Mouse (Mus musculus): ENCODE data around the gene C530008M17Rik. TPM values are rescaled to one million over a fixed set of nuclear protein-coding genes. Genes with fewer than 3 reads are reported as not detected.

Gene C530008M17Rik
- polyA plus RNA-seq, 1 experiment from 2014 or later, result 81.2 TPM

DNA sequence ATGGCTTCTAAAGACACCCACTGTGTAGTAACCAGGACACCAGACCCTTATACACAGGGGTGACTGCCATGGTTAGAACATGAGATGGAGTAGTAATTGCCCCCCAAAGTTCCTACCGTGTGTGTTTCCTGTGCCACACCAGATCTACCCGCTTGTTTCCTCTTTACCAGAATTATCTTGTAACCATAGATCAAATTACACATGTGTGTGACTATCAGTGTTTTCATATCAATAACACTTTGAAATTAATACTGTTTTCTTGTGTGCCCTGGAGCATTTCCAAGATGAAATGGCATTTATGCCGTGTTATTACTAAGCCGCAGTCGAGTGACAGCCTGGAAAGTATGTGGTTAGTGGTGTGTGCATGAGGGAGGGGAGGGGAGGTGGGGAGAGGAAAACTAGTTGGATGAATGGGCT lies 33.9 kb downstream of the C530008M17Rik start:
- 64% methylated on average over 5 of the region's 5 CpGs for WGBS
- ATAC-seq (ENCODE audit: low FRiP score), result no peak

DNA sequence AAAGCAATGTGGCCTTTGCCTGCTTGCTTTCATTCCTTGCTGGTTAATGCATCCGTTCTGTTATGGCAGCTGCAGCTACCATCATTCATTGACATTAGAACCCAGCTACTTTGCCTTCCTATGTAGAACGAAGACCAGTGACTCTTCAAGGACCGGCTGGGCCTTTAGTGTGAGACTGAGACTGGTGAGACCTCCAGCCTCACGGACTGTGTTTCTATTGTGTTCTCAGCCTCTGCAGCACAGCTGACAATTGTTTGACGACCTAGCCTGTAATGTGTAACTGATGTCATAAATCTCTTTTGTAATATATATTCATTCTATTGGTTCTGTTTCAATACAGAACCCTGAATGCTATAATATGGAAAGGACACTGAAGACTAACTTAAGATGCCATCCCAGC lies 34.9 kb downstream of the C530008M17Rik start:
- WGBS, result 83% methylated on average over 5 of the region's 5 CpGs
- no peak for ATAC-seq (ENCODE audit: low FRiP score)
- H3K36me3 ChIP-seq, result peaks cover 7% of the 10 kb centered on the region; the same call in 1 of the 2 replicates
- H3K9ac ChIP-seq, result no peak overlapping the region
- no peaks in the 10 kb centered on the region for H3K27me3 ChIP-seq
- H3K27ac ChIP-seq, result no peak overlapping the region
- peaks cover 4% of the 10 kb centered on the region; the same call in 1 of the 2 replicates for H3K9me3 ChIP-seq (replicated peaks)
- H3K4me1 ChIP-seq, result peaks cover 9% of the 10 kb centered on the region; the same call in 1 of the 2 replicates
- no peak overlapping the region for H3K4me3 ChIP-seq
- no peak overlapping the region for H3K4me2 ChIP-seq (replicated peaks)

More for the DNA sequence above, 33.9 kb downstream of the C530008M17Rik start:
- H3K4me3 ChIP-seq, result no peak overlapping the region
- peaks cover 9% of the 10 kb centered on the region; the same call in 1 of the 2 replicates for H3K4me1 ChIP-seq
- no peaks in the 10 kb centered on the region for H3K9me3 ChIP-seq (replicated peaks)
- peaks cover 7% of the 10 kb centered on the region; the same call in 1 of the 2 replicates for H3K36me3 ChIP-seq
- H3K27ac ChIP-seq, result no peak overlapping the region
- H3K27me3 ChIP-seq, result no peaks in the 10 kb centered on the region
- H3K9ac ChIP-seq, result no peak overlapping the region
- H3K4me2 ChIP-seq (replicated peaks), result no peak overlapping the region

DNA sequence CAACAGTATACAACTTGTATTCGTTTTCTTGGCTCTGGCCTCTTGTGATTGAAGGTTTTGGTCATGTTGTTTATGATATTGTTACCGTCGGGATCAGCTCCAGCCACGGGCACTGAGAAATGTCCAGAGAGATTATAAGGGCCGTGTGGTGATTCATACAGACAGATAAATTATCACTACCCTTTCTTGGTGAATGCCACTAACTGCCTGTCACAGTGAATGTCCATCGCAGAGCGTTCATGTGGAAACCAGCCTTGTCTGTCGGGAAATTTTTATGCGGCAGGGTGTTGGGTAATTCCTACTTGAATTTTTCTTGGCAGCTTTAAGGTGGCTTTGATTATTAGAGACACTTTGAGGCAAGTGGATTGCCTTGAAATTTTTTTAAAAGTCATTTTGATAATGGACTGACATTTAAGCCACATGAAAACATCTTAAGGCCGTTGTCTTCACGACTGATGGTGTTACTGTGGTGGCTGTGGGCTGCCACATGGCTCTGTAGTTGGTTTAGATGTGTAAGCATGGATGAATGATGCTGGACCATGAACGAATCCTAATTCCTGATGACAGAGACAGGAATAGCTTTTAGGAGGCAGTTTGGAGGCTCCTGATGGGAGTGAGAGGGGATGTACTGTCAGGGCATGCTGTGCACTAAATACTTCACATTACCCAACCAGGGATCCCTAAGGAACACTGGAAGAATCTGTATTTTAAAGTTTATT lies 35.6 kb downstream of the C530008M17Rik start:
- H3K9me3 ChIP-seq (replicated peaks), result peaks cover 4% of the 10 kb centered on the region; the same call in 1 of the 2 replicates
- H3K4me3 ChIP-seq, result no peak overlapping the region
- H3K36me3 ChIP-seq, result peaks cover 7% of the 10 kb centered on the region; the same call in 1 of the 2 replicates
- WGBS, result 76% methylated on average over 12 of the region's 12 CpGs
- H3K27me3 ChIP-seq, result no peaks in the 10 kb centered on the region
- H3K4me2 ChIP-seq (replicated peaks), result no peak overlapping the region
- no peak overlapping the region for H3K9ac ChIP-seq
- no peak overlapping the region for H3K27ac ChIP-seq
- no peak for ATAC-seq (ENCODE audit: low FRiP score)
- peaks cover 9% of the 10 kb centered on the region; the same call in 1 of the 2 replicates for H3K4me1 ChIP-seq

DNA sequence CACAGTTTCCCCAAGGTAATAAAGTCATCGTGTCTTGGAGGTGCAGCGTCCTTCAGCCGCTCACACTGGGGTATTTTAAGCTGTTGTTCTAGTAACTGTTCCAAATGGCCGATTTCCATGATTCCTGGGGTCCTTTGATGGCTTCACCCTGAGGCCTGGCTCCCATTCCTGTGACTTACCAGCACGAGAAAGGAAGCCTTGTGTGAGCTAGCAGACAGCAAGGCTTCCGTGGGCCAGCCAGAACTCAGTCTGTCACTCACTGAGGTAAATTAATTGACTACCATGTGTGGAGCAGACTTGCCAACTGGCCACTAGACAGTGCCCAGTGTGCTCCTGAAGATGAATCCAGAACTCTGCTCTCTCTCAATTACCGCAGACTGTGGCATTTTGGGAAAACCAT lies 41.2 kb downstream of the C530008M17Rik start:
- Histone ChIP-seq H3K27me3 (no peaks in the 10 kb centered on the region), H3K9ac (no peak overlapping the region), H3K4me2 (replicated peaks) (no peak overlapping the region), H3K36me3 (no peaks in the 10 kb centered on the region), H3K4me1 (peaks cover 41% of the 10 kb centered on the region), H3K4me3 (no peak overlapping the region), H3K9me3 (replicated peaks) (peaks cover 4% of the 10 kb centered on the region; the same call in 1 of the 2 replicates), H3K27ac (peak overlapping the region; percentile 62)
- WGBS, result 58% methylated on average over 7 of the region's 7 CpGs
- no peak for ATAC-seq (ENCODE audit: low FRiP score)

DNA sequence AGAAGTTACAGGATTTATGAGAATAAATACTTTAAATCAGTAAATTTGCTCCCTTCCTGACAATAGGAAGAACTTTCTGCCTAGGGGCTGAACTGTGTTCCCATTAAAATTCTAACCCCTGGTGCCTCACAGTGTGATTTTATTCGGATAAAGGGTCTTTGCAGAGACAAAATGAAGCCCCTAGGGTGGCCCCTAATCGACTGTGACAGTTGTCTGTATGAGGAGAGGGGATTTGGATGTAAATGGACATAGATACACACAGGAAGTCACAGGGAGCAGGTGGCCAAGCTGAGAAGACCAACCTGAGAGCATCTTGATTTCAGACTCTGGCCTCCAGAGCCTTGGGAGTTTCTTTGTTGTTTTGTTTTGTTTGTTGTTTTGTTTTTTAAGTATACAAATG lies 41.9 kb downstream of the C530008M17Rik start:
- Histone ChIP-seq H3K36me3 (no peaks in the 10 kb centered on the region), H3K27ac (no peak overlapping the region), H3K4me3 (no peak overlapping the region), H3K4me2 (replicated peaks) (no peak overlapping the region), H3K9me3 (replicated peaks) (peaks cover 4% of the 10 kb centered on the region; the same call in 1 of the 2 replicates), H3K27me3 (no peaks in the 10 kb centered on the region), H3K9ac (no peak overlapping the region), H3K4me1 (peaks cover 45% of the 10 kb centered on the region)
- ATAC-seq (ENCODE audit: low FRiP score), result peak; percentile 38; the same call in 1 of the 2 replicates
- WGBS, result 25% methylated on average over 2 of the region's 2 CpGs

DNA sequence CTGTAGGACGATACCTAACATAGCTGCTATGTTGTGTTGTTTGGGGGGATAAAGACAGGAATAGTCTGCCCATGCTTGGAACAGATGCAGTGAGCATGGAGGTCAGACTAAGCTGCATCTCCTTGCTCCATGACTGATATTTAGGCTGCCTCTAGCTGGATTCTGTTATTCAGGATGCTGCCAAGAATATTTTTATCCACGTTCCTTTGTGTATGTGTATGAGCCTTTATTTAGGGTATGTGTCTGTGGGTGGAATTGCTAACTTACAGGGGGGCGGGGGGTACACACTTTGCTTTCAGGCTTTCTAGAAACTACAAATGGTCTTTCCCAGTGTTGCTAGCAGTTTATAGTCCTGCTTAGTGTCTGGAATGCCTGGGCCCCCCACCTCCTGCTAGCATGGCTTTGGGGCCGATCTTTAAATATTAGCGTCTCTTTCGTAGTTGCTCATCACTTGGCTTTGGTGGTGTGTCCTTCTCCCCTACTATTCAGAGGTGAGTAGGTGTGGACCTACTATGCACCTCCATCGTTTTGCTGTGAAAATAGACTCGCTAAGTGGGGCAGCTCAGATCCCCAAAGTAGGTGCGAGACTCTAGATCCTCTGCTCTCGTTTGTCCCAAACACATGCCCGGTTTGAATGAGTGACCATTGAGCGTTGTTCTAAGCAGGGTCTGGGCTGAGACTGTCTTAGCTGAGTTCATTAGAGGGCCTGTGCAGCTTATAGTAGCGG lies 45.0 kb downstream of the C530008M17Rik start:
- Histone ChIP-seq H3K9me3 (replicated peaks) (no peaks in the 10 kb centered on the region), H3K4me1 (peaks cover 50% of the 10 kb centered on the region), H3K4me2 (replicated peaks) (no peak overlapping the region), H3K4me3 (no peak overlapping the region), H3K9ac (no peak overlapping the region), H3K27me3 (no peaks in the 10 kb centered on the region), H3K36me3 (no peaks in the 10 kb centered on the region), H3K27ac (peak overlapping the region; percentile 48; the same call in 1 of the 2 replicates)
- 87% methylated on average over 13 of the region's 13 CpGs for WGBS
- ATAC-seq (ENCODE audit: low FRiP score), result no peak

DNA sequence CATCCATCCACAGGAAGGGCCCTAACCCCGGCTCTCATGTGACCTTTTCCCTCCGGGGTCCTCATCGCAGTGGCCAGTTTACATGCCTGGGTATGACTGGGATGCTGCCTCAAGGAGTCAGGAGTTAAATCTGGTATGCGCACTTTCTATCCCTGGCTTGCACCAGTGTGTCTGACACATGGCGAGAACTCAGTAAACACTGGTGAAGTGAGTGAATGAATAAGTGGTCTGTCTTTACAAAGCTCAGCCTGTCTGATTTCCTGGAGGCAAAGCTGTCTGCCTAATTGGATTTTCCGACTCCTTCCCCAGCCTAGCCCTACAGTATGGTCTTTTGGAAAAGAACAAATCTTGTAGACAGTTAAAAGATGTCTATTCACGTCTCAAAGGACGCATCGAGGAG lies 45.8 kb downstream of the C530008M17Rik start:
- peaks cover 50% of the 10 kb centered on the region for H3K4me1 ChIP-seq
- peak overlapping the region; percentile 48 for H3K27ac ChIP-seq

DNA sequence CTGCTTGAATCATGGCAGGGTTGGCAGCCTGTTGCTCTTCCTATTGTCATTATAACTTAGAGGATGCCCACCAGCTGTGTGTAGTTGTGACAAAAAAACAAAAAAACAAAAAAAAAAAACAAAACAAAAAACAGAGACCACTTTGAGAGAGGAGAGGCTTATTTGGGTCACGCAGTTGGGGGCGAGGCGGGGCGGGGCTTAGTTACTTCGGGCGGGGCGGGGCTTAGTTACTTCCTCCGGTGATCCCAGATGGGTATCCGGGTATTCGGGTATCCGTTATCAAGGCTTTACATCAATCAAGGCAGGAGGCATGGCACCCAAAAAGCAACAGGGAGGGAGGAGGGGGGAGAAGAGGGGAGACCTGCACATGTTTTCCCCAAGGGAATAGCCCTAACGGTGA lies 46.3 kb downstream of the C530008M17Rik start:
- 19% methylated on average over 12 of the region's 12 CpGs for whole genome bisulfite sequencing
- Histone ChIP-seq H3K4me2 (replicated peaks) (peak overlapping the region; percentile 30; the same call in 1 of the 2 replicates), H3K4me1 (peaks cover 44% of the 10 kb centered on the region)

More for the DNA sequence above, 45.8 kb downstream of the C530008M17Rik start:
- H3K36me3 ChIP-seq, result no peaks in the 10 kb centered on the region
- H3K4me2 ChIP-seq (replicated peaks), result no peak overlapping the region
- no peaks in the 10 kb centered on the region for H3K27me3 ChIP-seq
- peak; percentile 38; the same call in 1 of the 2 replicates for ATAC-seq (ENCODE audit: low FRiP score)
- no peak overlapping the region for H3K4me3 ChIP-seq
- H3K9ac ChIP-seq, result no peak overlapping the region
- 38% methylated on average over 9 of the region's 9 CpGs for WGBS
- no peaks in the 10 kb centered on the region for H3K9me3 ChIP-seq (replicated peaks)

DNA sequence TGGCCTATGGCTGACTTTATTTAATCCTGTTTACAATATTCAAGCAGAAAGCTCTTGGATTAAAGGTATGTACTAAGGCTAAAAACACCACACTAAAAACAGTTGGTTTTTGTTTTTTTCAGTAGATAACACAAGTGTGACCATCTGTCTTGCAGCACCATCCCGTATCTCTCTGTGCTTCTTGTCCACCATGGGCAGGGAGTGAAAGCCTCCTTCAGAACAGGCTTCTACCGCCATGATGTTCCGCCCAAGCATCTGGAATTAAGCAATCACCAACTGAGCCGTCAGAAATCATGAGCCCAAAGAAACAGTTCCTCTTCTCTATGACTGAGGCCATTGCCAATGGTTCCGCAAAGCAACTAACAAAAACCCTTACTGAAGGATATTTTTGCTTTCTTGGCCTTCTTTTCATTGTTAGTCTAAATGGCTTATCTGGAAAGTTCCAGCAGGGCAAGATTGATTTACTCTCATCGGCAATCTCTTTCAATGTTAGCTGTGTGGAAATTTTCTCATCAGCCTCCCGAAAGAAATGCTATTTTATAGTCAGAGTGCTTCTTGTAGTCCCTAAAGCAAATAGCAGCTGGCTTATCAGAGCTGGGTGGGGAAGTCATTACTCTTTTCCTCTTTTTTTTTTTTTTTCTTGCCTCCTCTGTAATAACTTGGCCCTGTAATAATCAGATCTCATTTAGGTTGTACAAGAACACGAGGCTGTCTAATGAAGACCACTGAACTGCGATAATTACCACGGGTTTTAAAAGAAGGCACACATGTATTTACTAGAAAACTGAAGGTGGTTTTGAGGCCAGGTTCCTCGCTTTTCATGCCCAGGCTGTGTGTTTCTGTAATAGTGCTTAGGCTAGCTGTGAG lies 49.2 kb downstream of the C530008M17Rik start:
- no peak overlapping the region for H3K4me3 ChIP-seq
- no peak overlapping the region for H3K9ac ChIP-seq
- 72% methylated on average over 11 of the region's 11 CpGs for whole genome bisulfite sequencing
- H3K36me3 ChIP-seq, result no peaks in the 10 kb centered on the region
- no peak overlapping the region for H3K4me2 ChIP-seq (replicated peaks)
- H3K9me3 ChIP-seq (replicated peaks), result no peaks in the 10 kb centered on the region
- H3K4me1 ChIP-seq, result peaks cover 31% of the 10 kb centered on the region
- no peak for ATAC-seq (ENCODE audit: low FRiP score)
- peak overlapping the region; percentile 74 for H3K27ac ChIP-seq
- no peaks in the 10 kb centered on the region for H3K27me3 ChIP-seq

More for the DNA sequence above, 46.3 kb downstream of the C530008M17Rik start:
- H3K9ac ChIP-seq, result no peak overlapping the region
- H3K27me3 ChIP-seq, result no peaks in the 10 kb centered on the region
- H3K27ac ChIP-seq, result no peak overlapping the region
- no peaks in the 10 kb centered on the region for H3K36me3 ChIP-seq
- no peak for ATAC-seq (ENCODE audit: low FRiP score)
- H3K4me3 ChIP-seq, result no peak overlapping the region
- H3K9me3 ChIP-seq (replicated peaks), result no peaks in the 10 kb centered on the region

DNA sequence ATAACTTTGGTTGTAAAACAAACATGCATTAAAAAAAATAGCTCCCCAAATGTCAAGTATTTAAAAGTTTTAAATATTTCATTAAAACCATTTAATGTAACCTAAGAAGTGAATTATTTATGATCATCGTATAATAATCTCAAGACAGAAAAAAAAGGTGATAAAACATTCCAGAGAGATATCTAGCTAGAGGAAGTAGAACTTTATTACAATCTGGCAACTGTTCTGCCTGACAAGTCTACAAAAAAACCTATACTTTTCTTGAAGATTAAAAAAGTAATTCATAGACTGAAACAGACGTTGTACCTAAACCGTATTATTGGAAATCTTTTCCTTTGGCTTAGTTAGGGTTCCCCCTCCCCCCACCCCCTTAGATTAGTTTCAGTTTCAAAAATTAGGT lies 50.8 kb downstream of the C530008M17Rik start:
- no peak for ATAC-seq (ENCODE audit: low FRiP score)
- Histone ChIP-seq H3K9me3 (replicated peaks) (no peaks in the 10 kb centered on the region), H3K27ac (no peak overlapping the region), H3K9ac (no peak overlapping the region), H3K36me3 (no peaks in the 10 kb centered on the region), H3K4me1 (peaks cover 20% of the 10 kb centered on the region), H3K4me2 (replicated peaks) (no peak overlapping the region), H3K27me3 (no peaks in the 10 kb centered on the region), H3K4me3 (no peak overlapping the region)
- WGBS, result 92% methylated on average over 3 of the region's 3 CpGs

DNA sequence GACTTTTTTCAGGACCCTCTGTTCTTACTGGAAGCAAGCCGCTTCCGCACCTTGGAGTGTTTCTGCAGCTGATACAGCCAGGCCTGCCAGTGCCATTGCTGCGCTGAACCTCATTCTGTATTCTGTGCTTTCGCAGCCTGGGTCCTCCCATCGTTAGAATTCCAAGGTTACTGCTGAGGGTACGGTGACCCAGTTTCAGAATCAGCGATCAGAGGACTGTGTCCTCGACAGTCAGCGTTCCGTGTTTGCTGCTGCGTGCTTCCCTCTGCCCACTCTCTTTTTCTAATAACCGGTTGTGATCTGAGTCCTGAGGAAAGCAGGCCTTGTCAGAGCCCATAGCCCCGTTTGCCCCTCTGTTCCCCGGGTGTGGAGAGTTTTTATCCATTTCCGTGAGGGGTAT lies 51.7 kb downstream of the C530008M17Rik start:
- no peaks in the 10 kb centered on the region for H3K27me3 ChIP-seq
- H3K4me3 ChIP-seq, result no peak overlapping the region
- no peak overlapping the region for H3K9ac ChIP-seq
- no peaks in the 10 kb centered on the region for H3K9me3 ChIP-seq (replicated peaks)
- no peak for ATAC-seq (ENCODE audit: low FRiP score)
- H3K27ac ChIP-seq, result no peak overlapping the region
- 84% methylated on average over 15 of the region's 15 CpGs for WGBS
- no peak overlapping the region for H3K4me2 ChIP-seq (replicated peaks)
- H3K36me3 ChIP-seq, result no peaks in the 10 kb centered on the region
- peaks cover 12% of the 10 kb centered on the region for H3K4me1 ChIP-seq
